Mouse (Mus musculus): ENCODE measurements around the gene Olfr1043. TPM values are rescaled to one million over a fixed set of nuclear protein-coding genes. Genes with fewer than 3 reads are reported as not detected.
"Not testable (repeated sequence)": the region's sequence is repeated elsewhere in the genome, so short reads cannot be mapped to it uniquely, and the experiment has no call there.

Olfr1043 gene
- polyA plus RNA-seq (2015; fragmentation: Nextera tagmentation; extraction: Ambion mirVana), result not detected in 2 replicates

DNA sequence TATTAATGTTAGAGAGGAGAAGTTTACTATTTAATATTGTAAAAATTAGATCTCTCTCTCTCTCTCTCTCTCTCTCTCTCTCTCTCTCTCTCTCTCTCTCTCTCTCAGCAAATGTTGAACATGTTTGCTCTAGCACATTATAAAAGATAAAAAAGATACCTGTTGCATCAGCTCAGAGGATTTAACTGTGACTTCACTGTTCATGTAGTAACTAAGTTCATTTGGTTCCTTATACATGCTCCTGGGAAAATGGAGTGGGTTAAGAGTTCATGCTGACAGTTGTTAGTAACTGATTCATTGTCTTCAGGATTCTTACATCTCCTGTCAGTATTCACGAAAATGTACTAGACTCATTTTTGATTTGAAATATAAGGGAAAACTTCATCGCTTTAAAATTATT lies at the start of gene Olfr1043:
Gene Olfr1043, minus strand, starts transcription at position 101 of the 400 bp plus-strand sequence.
- 89% methylated on average over 2 of the region's 2 CpGs for WGBS
- no peaks in the 10 kb centered on the region for H3K36me3 ChIP-seq (ENCODE audit: control insufficient read depth, insufficient read depth, low read length)
- no peak for ATAC-seq

GRCm38 (mm10) chr2:86202909-86203308 lies 35.6 kb upstream of the Olfr1043 start, which contains the start of gene Olfr1045:
Olfr1045 (minus strand) TSS chr2:86203009.
- Histone ChIP-seq H3K4me2 (ENCODE audit: low read length) (no peak within 1 kb of the TSS), H3K4me3 (ENCODE audit: low read length) (no peak within 1 kb of the TSS), H3K27me3 (replicated peaks; ENCODE audit: control insufficient read depth, insufficient read depth, low read length) (no peaks in the 10 kb centered on the region), H3K27ac (ENCODE audit: low read depth, low read length) (no peak within 1 kb of the TSS), H3K4me1 (ENCODE audit: control insufficient read depth, insufficient read depth, low read depth, low read length) (no peaks in the 10 kb centered on the region), H3K9me3 (ENCODE audit: control insufficient read depth, low read length) (no peaks in the 10 kb centered on the region), H3K9ac (ENCODE audit: low read depth, low read length) (no peak within 1 kb of the TSS), H3K36me3 (ENCODE audit: control insufficient read depth, insufficient read depth, low read length) (no peaks in the 10 kb centered on the region)
- ATAC-seq, result no peak

More for the DNA sequence above, at the start of gene Olfr1043:
- Histone ChIP-seq H3K27me3 (replicated peaks; ENCODE audit: control insufficient read depth, insufficient read depth, low read length) (no peaks in the 10 kb centered on the region), H3K4me2 (ENCODE audit: low read length) (no peak within 1 kb of the TSS), H3K27ac (ENCODE audit: low read depth, low read length) (no peak within 1 kb of the TSS), H3K4me1 (ENCODE audit: control insufficient read depth, insufficient read depth, low read depth, low read length) (no peaks in the 10 kb centered on the region), H3K9ac (ENCODE audit: low read depth, low read length) (no peak within 1 kb of the TSS), H3K9me3 (ENCODE audit: control insufficient read depth, low read length) (no peaks in the 10 kb centered on the region), H3K4me3 (ENCODE audit: low read length) (no peak within 1 kb of the TSS)

- WGBS, result 50% methylated on average over 1 of the region's 1 CpGs
- Histone ChIP-seq H3K4me3 (ENCODE audit: low read length) (no peak overlapping the region), H3K9me3 (ENCODE audit: control insufficient read depth, low read length) (no peaks in the 10 kb centered on the region), H3K9ac (ENCODE audit: low read depth, low read length) (no peak overlapping the region), H3K27ac (ENCODE audit: low read depth, low read length) (no peak overlapping the region), H3K27me3 (replicated peaks; ENCODE audit: control insufficient read depth, insufficient read depth, low read length) (no peaks in the 10 kb centered on the region), H3K4me2 (ENCODE audit: low read length) (no peak overlapping the region), H3K36me3 (ENCODE audit: control insufficient read depth, insufficient read depth, low read length) (no peaks in the 10 kb centered on the region), H3K4me1 (ENCODE audit: control insufficient read depth, insufficient read depth, low read depth, low read length) (no peaks in the 10 kb centered on the region)
- no peak for ATAC-seq
Measured at GRCm38 (mm10) chr2:86195863-86196262, 28.5 kb upstream of the Olfr1043 start.

- Histone ChIP-seq H3K9me3 (ENCODE audit: control insufficient read depth, low read length) (no peaks in the 10 kb centered on the region), H3K27me3 (replicated peaks; ENCODE audit: control insufficient read depth, insufficient read depth, low read length) (no peaks in the 10 kb centered on the region), H3K4me2 (ENCODE audit: low read length) (no peak within 1 kb of the TSS), H3K9ac (ENCODE audit: low read depth, low read length) (no peak within 1 kb of the TSS), H3K36me3 (ENCODE audit: control insufficient read depth, insufficient read depth, low read length) (no peaks in the 10 kb centered on the region), H3K4me3 (ENCODE audit: low read length) (no peak within 1 kb of the TSS), H3K27ac (ENCODE audit: low read depth, low read length) (no peak within 1 kb of the TSS), H3K4me1 (ENCODE audit: control insufficient read depth, insufficient read depth, low read depth, low read length) (no peaks in the 10 kb centered on the region)
- ATAC-seq, result no peak
Measured at GRCm38 (mm10) chr2:86185583-86185982, 18.3 kb upstream of the Olfr1043 start, which contains the start of gene Olfr52. Olfr52 (minus strand) TSS chr2:86185683.

- H3K36me3 ChIP-seq (ENCODE audit: control insufficient read depth, insufficient read depth, low read length), result no peaks in the 10 kb centered on the region
- WGBS, result 77% methylated on average over 3 of the region's 3 CpGs
- no peak overlapping the region for H3K4me3 ChIP-seq (ENCODE audit: low read length)
- no peak for ATAC-seq
- H3K9me3 ChIP-seq (ENCODE audit: control insufficient read depth, low read length), result no peaks in the 10 kb centered on the region
- no peak overlapping the region for H3K27ac ChIP-seq (ENCODE audit: low read depth, low read length)
- H3K27me3 ChIP-seq (replicated peaks; ENCODE audit: control insufficient read depth, insufficient read depth, low read length), result no peaks in the 10 kb centered on the region
- no peak overlapping the region for H3K9ac ChIP-seq (ENCODE audit: low read depth, low read length)
- H3K4me2 ChIP-seq (ENCODE audit: low read length), result no peak overlapping the region
- H3K4me1 ChIP-seq (ENCODE audit: control insufficient read depth, insufficient read depth, low read depth, low read length), result no peaks in the 10 kb centered on the region
Measured at GRCm38 (mm10) chr2:86179950-86180349, 12.6 kb upstream of the Olfr1043 start.

GRCm38 (mm10) chr2:86177720-86178119 lies 10.4 kb upstream of the Olfr1043 start, which contains the start of gene Olfr1044:
Olfr1044 (minus strand) TSS chr2:86177820.
- no peak for ATAC-seq
- Histone ChIP-seq H3K9ac (ENCODE audit: low read depth, low read length) (no peak within 1 kb of the TSS), H3K36me3 (ENCODE audit: control insufficient read depth, insufficient read depth, low read length) (no peaks in the 10 kb centered on the region), H3K27me3 (replicated peaks; ENCODE audit: control insufficient read depth, insufficient read depth, low read length) (no peaks in the 10 kb centered on the region), H3K4me3 (ENCODE audit: low read length) (no peak within 1 kb of the TSS), H3K4me2 (ENCODE audit: low read length) (no peak within 1 kb of the TSS), H3K9me3 (ENCODE audit: control insufficient read depth, low read length) (no peaks in the 10 kb centered on the region), H3K27ac (ENCODE audit: low read depth, low read length) (no peak within 1 kb of the TSS), H3K4me1 (ENCODE audit: control insufficient read depth, insufficient read depth, low read depth, low read length) (no peaks in the 10 kb centered on the region)

GRCm38 (mm10) chr2:86175422-86175821 lies 8.1 kb upstream of the Olfr1043 start:
- H3K9ac ChIP-seq (ENCODE audit: low read depth, low read length); H3K36me3 ChIP-seq (ENCODE audit: control insufficient read depth, insufficient read depth, low read length); ATAC-seq; H3K4me1 ChIP-seq (ENCODE audit: control insufficient read depth, insufficient read depth, low read depth, low read length); H3K27ac ChIP-seq (ENCODE audit: low read depth, low read length); H3K9me3 ChIP-seq (ENCODE audit: control insufficient read depth, low read length); H3K27me3 ChIP-seq (replicated peaks; ENCODE audit: control insufficient read depth, insufficient read depth, low read length); H3K4me2 ChIP-seq (ENCODE audit: low read length); H3K4me3 ChIP-seq (ENCODE audit: low read length): not testable (repeated sequence)
- WGBS, result 86% methylated on average over 7 of the region's 7 CpGs

DNA sequence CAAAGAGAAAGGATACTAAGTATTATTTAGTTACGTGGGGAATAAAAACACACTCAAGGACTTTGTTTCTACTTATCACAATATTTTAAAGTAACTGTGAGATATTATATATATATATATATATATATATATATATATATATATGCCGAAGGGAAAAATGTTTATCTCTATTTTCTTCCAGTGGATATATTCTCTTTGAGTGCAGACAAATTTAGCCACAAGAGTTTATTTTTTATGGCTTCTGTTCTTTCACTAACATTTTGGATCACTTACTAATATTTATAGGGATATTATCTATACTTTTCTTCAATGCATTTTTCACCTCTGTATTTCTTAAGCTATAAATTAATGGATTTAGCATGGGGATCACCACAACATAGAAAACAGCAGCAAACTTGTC lies 5.6 kb downstream of the Olfr1043 start, which contains the start of gene Olfr1042:
Gene Olfr1042, minus strand, starts transcription at position 101 of the 400 bp plus-strand sequence.
- Histone ChIP-seq H3K4me2 (ENCODE audit: low read length) (no peak within 1 kb of the TSS), H3K27me3 (replicated peaks; ENCODE audit: control insufficient read depth, insufficient read depth, low read length) (no peaks in the 10 kb centered on the region), H3K9me3 (ENCODE audit: control insufficient read depth, low read length) (no peaks in the 10 kb centered on the region), H3K9ac (ENCODE audit: low read depth, low read length) (no peak within 1 kb of the TSS), H3K27ac (ENCODE audit: low read depth, low read length) (no peak within 1 kb of the TSS), H3K4me1 (ENCODE audit: control insufficient read depth, insufficient read depth, low read depth, low read length) (no peaks in the 10 kb centered on the region), H3K4me3 (ENCODE audit: low read length) (no peak within 1 kb of the TSS), H3K36me3 (ENCODE audit: control insufficient read depth, insufficient read depth, low read length) (no peaks in the 10 kb centered on the region)
- 87% methylated on average over 2 of the region's 2 CpGs for WGBS
- ATAC-seq, result no peak

- WGBS, result 94% methylated on average over 1 of the region's 1 CpGs
- no peaks in the 10 kb centered on the region for H3K36me3 ChIP-seq (ENCODE audit: control insufficient read depth, insufficient read depth, low read length)
- no peaks in the 10 kb centered on the region for H3K4me1 ChIP-seq (ENCODE audit: control insufficient read depth, insufficient read depth, low read depth, low read length)
- H3K4me3 ChIP-seq (ENCODE audit: low read length), result no peak within 1 kb of the TSS
- ATAC-seq, result no peak
- no peak within 1 kb of the TSS for H3K27ac ChIP-seq (ENCODE audit: low read depth, low read length)
- no peak within 1 kb of the TSS for H3K9ac ChIP-seq (ENCODE audit: low read depth, low read length)
- no peaks in the 10 kb centered on the region for H3K9me3 ChIP-seq (ENCODE audit: control insufficient read depth, low read length)
- no peaks in the 10 kb centered on the region for H3K27me3 ChIP-seq (replicated peaks; ENCODE audit: control insufficient read depth, insufficient read depth, low read length)
- no peak within 1 kb of the TSS for H3K4me2 ChIP-seq (ENCODE audit: low read length)
Measured at GRCm38 (mm10) chr2:86146632-86147031, 20.7 kb downstream of the Olfr1043 start, which contains the start of gene Olfr1040. Olfr1040 (minus strand) TSS chr2:86146732.

- no peaks in the 10 kb centered on the region for H3K4me1 ChIP-seq (ENCODE audit: control insufficient read depth, insufficient read depth, low read depth, low read length)
- 96% methylated on average over 1 of the region's 1 CpGs for WGBS
Measured at GRCm38 (mm10) chr2:86135828-86136227, 31.5 kb downstream of the Olfr1043 start, which contains the start of gene Olfr1039. Olfr1039 (minus strand) TSS chr2:86135928.

More at GRCm38 (mm10) chr2:86135828-86136227, 31.5 kb downstream of the Olfr1043 start, which contains the start of gene Olfr1039:
- Histone ChIP-seq H3K4me2 (ENCODE audit: low read length) (no peak within 1 kb of the TSS), H3K36me3 (ENCODE audit: control insufficient read depth, insufficient read depth, low read length) (no peaks in the 10 kb centered on the region), H3K9me3 (ENCODE audit: control insufficient read depth, low read length) (no peaks in the 10 kb centered on the region; the same call in 1 of the 2 replicates), H3K27me3 (replicated peaks; ENCODE audit: control insufficient read depth, insufficient read depth, low read length) (no peaks in the 10 kb centered on the region), H3K9ac (ENCODE audit: low read depth, low read length) (no peak within 1 kb of the TSS), H3K4me3 (ENCODE audit: low read length) (no peak within 1 kb of the TSS), H3K27ac (ENCODE audit: low read depth, low read length) (no peak within 1 kb of the TSS)
- ATAC-seq, result no peak

Data from hindbrain, embryonic 16.5 days (tissue).